Mouse (Mus musculus) spleen, adult 2 months (tissue): ENCODE measurements at regions not wholly inside any gene's neighbourhood (a gene's known extent, or its start where the extent isn't known, plus 50 kb on each side); places are given as distances from the start of the nearest gene placed in this dataset.

Experiments
- DNase-seq, 2 experiments: peaks; one replicate each; pipeline versions ENCODE4 v3.0.0 to v3.0.0-alpha.2; 2012 to 2021; ENCODE audit warnings: low spot score in 2 of 2, low read depth in 1 of 2
- H3K27ac ChIP-seq: fragments of 200-500 bp; 2 replicates; pipeline ENCODE4 v1.5.1; 2012; ENCODE audit warnings: low read length, inconsistent platforms; ENCODE audit not compliant: insufficient read depth
- H3K27me3 ChIP-seq: fragments of 200-500 bp; 2 replicates; pipeline ENCODE4 v1.6.1; 2012; ENCODE audit warnings: mild to moderate bottlenecking, moderate library complexity, low read length, inconsistent platforms; ENCODE audit not compliant: control insufficient read depth, insufficient read depth
- H3K36me3 ChIP-seq: fragments of 200-500 bp; 2 replicates; pipeline ENCODE4 v1.6.1; 2012; ENCODE audit warnings: mild to moderate bottlenecking, low read length, inconsistent platforms; ENCODE audit not compliant: control insufficient read depth, insufficient read depth
- H3K4me1 ChIP-seq: fragments of 200-500 bp; 2 replicates; pipeline ENCODE4 v1.6.1; 2011; ENCODE audit warnings: inconsistent platforms; ENCODE audit not compliant: control insufficient read depth, insufficient read depth, insufficient read length
- H3K4me3 ChIP-seq: fragments of 200-500 bp; 2 replicates; pipeline ENCODE4 v1.5.1; 2011; ENCODE audit warnings: mild to moderate bottlenecking, inconsistent platforms; ENCODE audit not compliant: insufficient read depth, insufficient read length; ENCODE audit errors: extremely low read depth
- CTCF ChIP-seq: fragments of 200-500 bp; IDR thresholded peaks from 2 replicates; pipeline ENCODE4 v1.5.1; 2011; ENCODE audit warnings: mild to moderate bottlenecking, inconsistent platforms; ENCODE audit not compliant: insufficient read depth, insufficient read length, insufficient replicate concordance; ENCODE audit errors: extremely low read depth
- POLR2A ChIP-seq: fragments of 200-500 bp; IDR thresholded peaks from 2 replicates; pipeline ENCODE4 v1.6.1; 2011; ENCODE audit warnings: low read depth, low read length, inconsistent platforms
- WGBS: fragments of 180-500 bp; shearing (Covaris S2); methylation state at CpG from one replicate; pipeline ENCODE4 v1.1.7; 2018; 5-methylcytosine and 5-hydroxymethylcytosine counted together

DNA sequence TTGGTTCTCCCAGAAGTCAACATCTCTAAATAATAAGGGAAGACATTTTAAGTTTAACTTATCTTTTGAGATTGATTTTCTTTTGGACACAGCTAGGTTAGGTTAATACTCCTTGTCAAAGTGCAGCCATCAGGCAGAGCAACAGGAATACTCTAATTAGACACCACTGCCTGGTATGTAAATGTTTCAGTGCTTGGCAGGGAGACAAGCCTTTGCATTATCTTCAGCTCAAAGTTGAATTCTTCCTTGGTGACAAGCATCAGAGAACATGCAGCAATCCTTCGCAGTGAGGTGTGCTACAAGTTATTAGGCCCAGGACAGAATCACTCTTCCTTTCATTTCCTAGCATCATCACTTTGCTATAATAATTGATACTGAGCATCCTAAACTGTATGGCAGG is 608.7 kb downstream of the Rapgef2 start:
- no peak for DNase-seq
- H3K4me1 ChIP-seq = no peaks in the 10 kb centered on the region
- no peak for TF ChIP-seq CTCF
- H3K36me3 ChIP-seq = no peaks in the 10 kb centered on the region
- WGBS = 89% methylated on average over 1 of the region's 1 CpGs
- no peaks in the 10 kb centered on the region; the same call in 1 of the 2 replicates for H3K27me3 ChIP-seq
- no peak overlapping the region for H3K27ac ChIP-seq
- H3K4me3 ChIP-seq = no peak overlapping the region

DNA sequence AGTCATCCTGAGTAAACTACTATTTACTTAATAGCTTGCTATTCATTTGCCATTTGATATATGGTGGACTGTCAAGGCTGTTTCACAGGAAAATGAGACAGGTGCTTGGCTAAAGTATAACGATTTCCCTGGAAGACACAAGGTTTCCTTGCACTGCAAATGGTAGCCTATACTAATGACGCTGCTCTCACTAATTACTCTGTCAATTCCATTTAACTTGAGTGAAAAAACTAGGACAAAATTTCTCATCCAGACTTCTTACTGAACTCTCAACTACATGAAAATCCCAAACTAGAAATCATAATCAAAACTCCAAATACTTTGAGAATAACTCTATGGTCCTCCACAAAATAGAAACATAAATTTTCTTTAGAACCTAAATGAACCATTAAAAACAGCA is 609.5 kb downstream of the Rapgef2 start:
- 90% methylated on average over 2 of the region's 2 CpGs for WGBS

GRCm38 (mm10) chr3:78674529-78675187 is 611.7 kb downstream of the Rapgef2 start:
- Histone ChIP-seq H3K27ac (no peak overlapping the region), H3K27me3 (no peaks in the 10 kb centered on the region; the same call in 1 of the 2 replicates), H3K4me3 (no peak overlapping the region), H3K4me1 (no peaks in the 10 kb centered on the region), H3K36me3 (no peaks in the 10 kb centered on the region)
- DNase-seq = no peak
- TF ChIP-seq POLR2A (no peak), CTCF (no peak)
- 86% methylated on average over 5 of the region's 5 CpGs for WGBS

More for the DNA sequence above, 609.5 kb downstream of the Rapgef2 start:
- Histone ChIP-seq H3K27ac (no peak overlapping the region), H3K36me3 (no peaks in the 10 kb centered on the region), H3K27me3 (no peaks in the 10 kb centered on the region; the same call in 1 of the 2 replicates), H3K4me1 (no peaks in the 10 kb centered on the region), H3K4me3 (no peak overlapping the region)
- no peak for TF ChIP-seq POLR2A
- TF ChIP-seq CTCF = no peak
- DNase-seq = no peak

DNA sequence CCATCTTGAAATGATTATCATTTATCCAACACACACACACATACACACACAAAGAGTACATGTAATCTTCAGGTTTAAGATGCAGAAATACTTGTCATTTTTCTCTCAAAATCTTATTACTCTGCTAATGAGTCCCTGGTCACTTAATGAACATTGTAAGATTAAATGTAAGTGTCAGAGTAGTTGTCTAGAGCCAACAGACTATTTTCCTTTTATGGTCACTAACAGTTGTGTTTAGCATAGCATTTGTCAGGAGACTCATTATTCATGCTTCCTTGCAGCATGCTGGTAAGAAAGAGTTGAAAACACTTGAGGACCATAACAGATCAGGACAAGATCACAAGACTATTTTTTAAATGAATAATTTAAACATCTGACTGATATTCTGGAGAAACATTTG is 618.3 kb downstream of the Rapgef2 start:
- Histone ChIP-seq H3K27ac (no peak overlapping the region), H3K27me3 (no peaks in the 10 kb centered on the region), H3K4me1 (no peaks in the 10 kb centered on the region), H3K4me3 (no peak overlapping the region), H3K36me3 (no peaks in the 10 kb centered on the region)
- TF ChIP-seq CTCF = no peak
- DNase-seq = no peak

- no peak for DNase-seq
- Histone ChIP-seq H3K27me3 (no peaks in the 10 kb centered on the region), H3K4me3 (no peak overlapping the region), H3K36me3 (no peaks in the 10 kb centered on the region), H3K27ac (no peak overlapping the region), H3K4me1 (no peaks in the 10 kb centered on the region)
- WGBS = 75% methylated on average over 4 of the region's 4 CpGs
- TF ChIP-seq CTCF = no peak
- TF ChIP-seq POLR2A = no peak
Measured at GRCm38 (mm10) chr3:78667374-78668023, 618.8 kb downstream of the Rapgef2 start.

GRCm38 (mm10) chr3:78648115-78648514 is 638.2 kb downstream of the Rapgef2 start:
- Histone ChIP-seq H3K4me1 (no peaks in the 10 kb centered on the region), H3K27ac (no peak overlapping the region), H3K36me3 (no peaks in the 10 kb centered on the region), H3K4me3 (no peak overlapping the region), H3K27me3 (no peaks in the 10 kb centered on the region)
- no peak for DNase-seq
- 86% methylated on average over 2 of the region's 2 CpGs for WGBS
- TF ChIP-seq POLR2A = no peak
- no peak for TF ChIP-seq CTCF

DNA sequence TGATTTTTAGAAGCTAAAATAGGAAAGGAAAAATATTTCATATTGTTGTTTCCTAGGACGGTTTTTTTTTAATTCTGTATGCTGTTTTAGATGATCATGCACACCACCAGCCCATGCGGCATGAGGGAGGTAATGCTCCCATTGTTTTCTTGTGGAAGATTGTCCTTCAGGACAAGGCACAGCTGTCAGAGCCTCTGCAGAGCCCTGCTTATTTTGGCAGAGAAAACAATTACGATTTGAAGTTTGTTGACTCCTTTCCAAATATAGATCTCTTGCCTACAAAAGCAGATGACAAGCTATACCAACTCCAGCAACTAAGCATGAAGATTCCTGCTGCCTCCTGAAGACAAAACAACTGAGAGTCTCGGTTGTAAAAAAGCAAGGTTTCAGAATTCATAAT is 650.9 kb downstream of the Rapgef2 start:
- no peak for DNase-seq
- Histone ChIP-seq H3K4me1 (no peaks in the 10 kb centered on the region), H3K36me3 (no peaks in the 10 kb centered on the region), H3K27ac (no peak overlapping the region), H3K4me3 (no peak overlapping the region), H3K27me3 (no peaks in the 10 kb centered on the region; the same call in 1 of the 2 replicates)
- WGBS = 62% methylated on average over 4 of the region's 4 CpGs
- no peak for TF ChIP-seq CTCF
- TF ChIP-seq POLR2A = no peak
